Mouse (Mus musculus) intestine, embryonic 16.5 days (tissue): ENCODE measurements around the gene Rora. TPM values are rescaled to one million over a fixed set of nuclear protein-coding genes. Genes with fewer than 3 reads are reported as not detected.

Source experiments
- ATAC-seq: fragments of 200-750 bp; cut with Nextera tagmentation; 2 replicates; pipeline ENCODE4 v1.8.0; 2017; ENCODE audit warnings: moderate TSS enrichment, moderate library complexity
- H3K27ac ChIP-seq: fragments of 300-500 bp; sonication (generic); 2 replicates; pipeline ENCODE4 v1.5.1; 2014; ENCODE audit warnings: mild to moderate bottlenecking, low read length
- H3K27me3 ChIP-seq: fragments of 300-500 bp; sonication (generic); replicated peaks from 2 replicates; pipeline ENCODE4 v1.6.1; 2014; ENCODE audit warnings: low read length, control low read depth, mixed read lengths; ENCODE audit not compliant: control insufficient read depth, insufficient read depth
- H3K36me3 ChIP-seq: fragments of 300-500 bp; sonication (generic); 2 replicates; pipeline ENCODE4 v1.6.1; 2014; ENCODE audit warnings: low read length, control low read depth; ENCODE audit not compliant: control insufficient read depth, insufficient read depth
- H3K4me1 ChIP-seq: fragments of 300-500 bp; sonication (generic); 2 replicates; pipeline ENCODE4 v1.6.1; 2014; ENCODE audit warnings: low read length, control low read depth, mixed read lengths; ENCODE audit not compliant: control insufficient read depth, insufficient read depth
- H3K4me2 ChIP-seq: fragments of 300-500 bp; sonication (generic); 2 replicates; pipeline ENCODE4 v1.6.1; 2014; ENCODE audit warnings: low read depth, low read length, control low read depth
- H3K4me3 ChIP-seq: fragments of 300-500 bp; sonication (generic); 2 replicates; pipeline ENCODE4 v1.5.1; 2014; ENCODE audit warnings: mild to moderate bottlenecking, low read length
- H3K9ac ChIP-seq: fragments of 300-500 bp; sonication (generic); 2 replicates; pipeline ENCODE4 v1.6.1; 2014; ENCODE audit warnings: low read depth, low read length
- H3K9me3 ChIP-seq: fragments of 300-500 bp; sonication (generic); 2 replicates; pipeline ENCODE4 v1.6.1; 2016; ENCODE audit warnings: low read length, control low read depth; ENCODE audit not compliant: control insufficient read depth
- WGBS: fragments of 180-500 bp; shearing (Covaris S2); extraction: QIAGEN DNeasy Blood & Tissue Kit; methylation state at CpG from one replicate; pipeline ENCODE4 v1.1.7; 2014; 5-methylcytosine and 5-hydroxymethylcytosine counted together
- polyA plus RNA-seq: library from polyadenylated mRNA; unstranded; fragments of >200 nt; fragmentation: Nextera tagmentation; extraction: Ambion mirVana; gene quantifications from 2 replicates; pipeline ENCODE4 v1.2.1, GENCODE M21; 2015

The Rora gene
- polyA plus RNA-seq, 1 experiment from 2014 or later: 4.5 TPM

GRCm38 (mm10) chr9:69104321-69104720 is 450.7 kb downstream of the Rora start:
- Histone ChIP-seq H3K4me3 (no peak overlapping the region), H3K27me3 (no peaks in the 10 kb centered on the region), H3K36me3 (no peaks in the 10 kb centered on the region), H3K9me3 (no peaks in the 10 kb centered on the region), H3K9ac (no peak overlapping the region), H3K4me2 (no peak overlapping the region), H3K27ac (no peak overlapping the region), H3K4me1 (no peaks in the 10 kb centered on the region)
- WGBS: 60% methylated on average over 5 of the region's 5 CpGs
- ATAC-seq: no peak

GRCm38 (mm10) chr9:69109618-69110300 is 456.2 kb downstream of the Rora start:
- no peaks in the 10 kb centered on the region for H3K9me3 ChIP-seq
- no peaks in the 10 kb centered on the region for H3K36me3 ChIP-seq
- ATAC-seq: no peak
- H3K4me3 ChIP-seq: no peak overlapping the region
- no peak overlapping the region for H3K27ac ChIP-seq
- H3K4me2 ChIP-seq: no peak overlapping the region
- 87% methylated on average over 2 of the region's 2 CpGs for whole genome bisulfite sequencing
- H3K9ac ChIP-seq: no peak overlapping the region
- no peaks in the 10 kb centered on the region for H3K4me1 ChIP-seq
- no peaks in the 10 kb centered on the region for H3K27me3 ChIP-seq

DNA sequence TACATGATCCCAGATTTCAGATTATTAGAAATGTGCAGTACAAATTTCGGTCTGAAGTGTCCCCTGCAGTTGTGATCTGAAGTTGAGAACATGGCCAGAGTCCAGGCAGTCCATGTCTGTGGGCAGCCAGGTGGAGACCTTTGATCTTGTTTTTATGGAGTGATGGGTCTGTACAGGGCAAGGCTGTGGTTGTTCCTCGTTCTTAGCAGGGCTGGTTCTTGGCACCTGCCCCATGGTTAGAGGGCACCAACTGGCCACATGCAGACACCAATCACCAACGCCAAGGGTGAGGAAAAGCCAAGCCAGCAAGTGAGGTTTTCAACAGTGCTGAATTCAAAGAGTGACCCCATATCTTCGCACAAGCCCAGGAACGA is 456.7 kb downstream of the Rora start:
- ATAC-seq: no peak
- Histone ChIP-seq H3K9ac (no peak overlapping the region), H3K9me3 (no peaks in the 10 kb centered on the region), H3K27ac (no peak overlapping the region), H3K36me3 (no peaks in the 10 kb centered on the region), H3K4me3 (no peak overlapping the region), H3K27me3 (no peaks in the 10 kb centered on the region), H3K4me2 (no peak overlapping the region), H3K4me1 (no peaks in the 10 kb centered on the region)
- WGBS: 71% methylated on average over 5 of the region's 5 CpGs

DNA sequence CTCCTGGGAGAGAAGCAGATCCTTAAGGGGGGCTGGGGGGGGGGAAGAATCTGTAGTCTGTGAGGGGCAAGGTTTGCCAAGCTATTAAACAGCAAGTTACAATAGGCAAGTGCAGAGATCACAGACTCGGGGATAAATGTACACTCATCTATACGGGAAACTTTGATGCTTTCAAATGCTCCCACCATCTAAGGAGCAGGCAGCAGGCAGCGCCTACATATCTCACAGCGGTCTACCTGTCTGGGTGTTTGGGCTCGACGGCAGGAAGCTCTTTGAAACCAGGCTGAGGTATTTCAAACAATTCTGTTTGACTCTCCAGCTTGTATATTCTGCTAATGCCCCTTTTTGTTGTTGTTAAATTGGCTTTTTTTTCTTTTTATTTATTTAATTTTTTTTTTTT is 457.1 kb downstream of the Rora start:
- WGBS: 55% methylated on average over 6 of the region's 6 CpGs
- Histone ChIP-seq H3K4me2 (no peak overlapping the region), H3K27me3 (no peaks in the 10 kb centered on the region), H3K4me3 (no peak overlapping the region), H3K9me3 (no peaks in the 10 kb centered on the region), H3K27ac (no peak overlapping the region), H3K4me1 (no peaks in the 10 kb centered on the region), H3K36me3 (no peaks in the 10 kb centered on the region), H3K9ac (no peak overlapping the region)
- ATAC-seq: no peak

- no peaks in the 10 kb centered on the region for H3K27me3 ChIP-seq
- no peak for ATAC-seq
- H3K4me3 ChIP-seq: no peak overlapping the region
- no peak overlapping the region for H3K27ac ChIP-seq
- 75% methylated on average over 6 of the region's 6 CpGs for WGBS
- no peak overlapping the region for H3K9ac ChIP-seq
- H3K4me1 ChIP-seq: no peaks in the 10 kb centered on the region
- H3K4me2 ChIP-seq: no peak overlapping the region
- H3K36me3 ChIP-seq: no peaks in the 10 kb centered on the region
- H3K9me3 ChIP-seq: no peaks in the 10 kb centered on the region
Observed at GRCm38 (mm10) chr9:69111539-69111938, 458.0 kb downstream of the Rora start.

GRCm38 (mm10) chr9:69114429-69114984 is 460.9 kb downstream of the Rora start:
- Histone ChIP-seq H3K4me1 (no peaks in the 10 kb centered on the region), H3K27me3 (no peaks in the 10 kb centered on the region), H3K27ac (no peak overlapping the region), H3K4me2 (no peak overlapping the region), H3K9ac (no peak overlapping the region), H3K4me3 (no peak overlapping the region), H3K9me3 (no peaks in the 10 kb centered on the region), H3K36me3 (no peaks in the 10 kb centered on the region)
- WGBS: 31% methylated on average over 9 of the region's 9 CpGs
- ATAC-seq: no peak

GRCm38 (mm10) chr9:69116740-69117139 is 463.2 kb downstream of the Rora start:
- no peak for ATAC-seq
- H3K27me3 ChIP-seq: no peaks in the 10 kb centered on the region
- no peaks in the 10 kb centered on the region for H3K4me1 ChIP-seq
- no peak overlapping the region for H3K27ac ChIP-seq
- no peak overlapping the region for H3K4me3 ChIP-seq
- no peak overlapping the region for H3K4me2 ChIP-seq
- WGBS: 40% methylated on average over 2 of the region's 2 CpGs
- no peaks in the 10 kb centered on the region for H3K36me3 ChIP-seq
- H3K9me3 ChIP-seq: no peaks in the 10 kb centered on the region
- no peak overlapping the region for H3K9ac ChIP-seq

- Histone ChIP-seq H3K4me1 (no peaks in the 10 kb centered on the region; the same call in 1 of the 2 replicates), H3K4me3 (no peak overlapping the region), H3K27ac (no peak overlapping the region), H3K36me3 (no peaks in the 10 kb centered on the region), H3K4me2 (no peak overlapping the region), H3K27me3 (no peaks in the 10 kb centered on the region), H3K9me3 (no peaks in the 10 kb centered on the region), H3K9ac (no peak overlapping the region)
- no peak for ATAC-seq
- 72% methylated on average over 12 of the region's 12 CpGs for WGBS
Observed at GRCm38 (mm10) chr9:69121117-69121740, 467.6 kb downstream of the Rora start.

DNA sequence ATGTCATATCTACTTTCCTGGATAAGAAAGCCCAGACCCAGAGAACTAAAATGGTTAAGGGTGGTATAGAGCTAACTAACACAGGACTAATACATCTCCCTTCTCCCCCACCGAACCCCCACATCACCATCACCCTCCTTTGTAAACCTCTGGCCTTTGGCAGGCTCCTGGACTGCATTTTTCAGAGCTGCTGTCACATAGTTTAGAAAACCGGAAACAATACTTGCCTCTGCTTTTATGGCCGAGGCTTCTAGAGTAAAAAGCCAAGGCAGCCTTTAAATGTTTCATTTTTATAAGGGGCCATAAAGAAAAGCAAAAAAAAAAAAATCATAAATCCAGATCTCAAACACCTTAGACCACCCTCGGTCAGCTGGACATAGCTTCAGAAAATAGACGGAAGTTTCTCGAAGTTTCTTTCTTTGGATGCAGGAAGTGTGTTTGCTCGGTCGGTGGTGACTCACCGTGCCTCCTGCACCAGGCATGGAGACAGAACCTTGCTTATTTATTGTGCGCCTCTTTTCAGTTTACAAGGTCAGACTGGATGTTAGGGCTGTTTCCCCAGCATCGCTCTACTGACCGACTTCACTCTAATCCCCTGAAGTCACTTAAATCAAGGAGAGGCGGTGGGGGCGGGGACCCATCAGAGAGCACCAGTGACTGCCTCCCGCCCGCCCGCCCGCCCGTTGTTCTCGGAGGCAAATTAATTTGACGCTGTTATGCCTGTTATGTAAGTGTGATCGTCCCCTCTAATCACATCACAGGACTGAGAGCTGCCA is 471.6 kb downstream of the Rora start:
- Histone ChIP-seq H3K4me3 (peak overlapping the region; percentile 34), H3K9me3 (no peaks in the 10 kb centered on the region), H3K36me3 (no peaks in the 10 kb centered on the region), H3K27me3 (no peaks in the 10 kb centered on the region), H3K9ac (peak overlapping the region; percentile 43; the same call in 1 of the 2 replicates), H3K4me1 (no peaks in the 10 kb centered on the region; the same call in 1 of the 2 replicates), H3K4me2 (peak overlapping the region; percentile 83), H3K27ac (no peak overlapping the region)
- peak; percentile 67 for ATAC-seq
- 5% methylated on average over 22 of the region's 22 CpGs for WGBS
